Mouse (Mus musculus) right cerebral cortex, postnatal 14 days (tissue): Measurements from ENCODE around the gene Gm7980.
"Not testable (repeated sequence)": the region's sequence is repeated elsewhere in the genome, so short reads cannot be mapped to it uniquely, and the experiment has no call there.

ENCODE experiments used
- DNase-seq: peaks from one replicate; pipeline ENCODE4 v3.0.0; 2022

Gm7980 gene

DNA sequence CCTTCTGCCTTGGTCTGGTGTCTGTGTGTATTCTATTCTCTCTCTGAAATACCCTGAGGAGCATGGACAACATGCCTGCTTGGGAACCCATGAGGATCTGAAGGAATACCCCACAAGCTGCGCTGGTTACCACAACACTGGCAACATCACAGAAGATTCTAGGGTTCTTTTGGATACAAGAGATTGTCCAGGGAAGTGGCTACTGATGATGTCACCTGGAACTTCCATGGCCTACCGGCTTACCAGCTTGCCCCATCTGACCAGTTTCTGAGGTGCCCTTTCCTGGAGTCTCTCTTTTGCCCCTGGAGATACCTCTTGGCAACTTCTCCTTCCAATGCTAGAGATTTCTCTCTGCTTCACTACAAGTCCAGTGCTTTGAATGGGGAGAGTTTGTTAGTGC, at the start of gene Gm7980:
Gm7980 (minus strand) TSS at position 101 of the 400 bp plus-strand sequence.
- DNase-seq = not testable (repeated sequence)

DNA sequence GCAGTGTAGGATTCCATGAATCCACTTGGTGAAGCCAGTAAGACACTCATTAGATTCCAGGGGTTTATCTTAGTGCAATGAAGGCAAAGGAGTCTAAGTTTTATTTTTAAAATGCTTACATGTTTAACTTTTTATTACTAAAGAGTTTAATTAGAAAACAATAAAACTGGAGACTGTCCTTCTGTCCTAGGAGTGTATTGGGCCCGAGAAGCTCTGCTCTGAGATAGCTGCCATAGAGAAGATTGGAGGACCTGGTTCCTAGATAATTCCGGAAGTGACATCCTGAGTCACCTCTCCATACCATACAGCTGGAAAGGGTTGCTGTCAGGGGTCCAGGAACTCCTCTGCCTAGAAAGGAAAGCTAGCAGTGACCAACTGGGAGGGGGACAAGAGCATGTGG, 36.6 kb upstream of the Gm7980 start, which contains the start of gene 1700024B05Rik:
1700024B05Rik (plus strand) TSS at position 301 of the 400 bp plus-strand sequence.
- DNase-seq = not testable (repeated sequence)

DNA sequence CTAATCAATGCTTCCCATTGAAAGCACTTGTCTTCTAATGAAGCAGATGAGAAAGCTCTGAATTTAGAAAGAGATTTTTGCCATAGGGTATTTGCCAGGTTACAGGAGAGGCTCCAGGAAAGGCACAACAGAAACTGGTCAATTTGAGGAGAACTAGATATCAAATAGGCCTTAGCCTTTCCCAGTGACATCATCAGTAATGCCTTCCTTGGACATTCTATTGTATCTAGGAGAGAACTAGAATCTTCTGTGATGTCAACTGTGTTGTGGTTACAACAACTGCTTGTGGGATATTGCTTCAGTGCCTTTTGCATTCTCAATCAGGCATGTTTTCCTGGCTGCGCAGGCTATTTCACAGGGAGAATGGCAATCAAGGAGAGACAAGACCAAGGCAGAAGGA, 17.6 kb upstream of the Gm7980 start, which contains the start of gene 1700049E17Rik1:
1700049E17Rik1 (plus strand) TSS at position 301 of the 400 bp plus-strand sequence.
- DNase-seq = not testable (repeated sequence)
